Mouse (Mus musculus) heart, postnatal 0 days (tissue): Measurements from ENCODE around the gene Prrg2.

Source experiments
- CTCF ChIP-seq: IDR thresholded peaks from 2 replicates; pipeline ENCODE4 v1.5.1; 2016; ENCODE audit warnings: antibody characterized with exemption, control low read depth, low read depth
- EP300 ChIP-seq: IDR thresholded peaks from 2 replicates; pipeline ENCODE4 v1.6.1; 2016; ENCODE audit warnings: antibody characterized with exemption, low read depth

DNA sequence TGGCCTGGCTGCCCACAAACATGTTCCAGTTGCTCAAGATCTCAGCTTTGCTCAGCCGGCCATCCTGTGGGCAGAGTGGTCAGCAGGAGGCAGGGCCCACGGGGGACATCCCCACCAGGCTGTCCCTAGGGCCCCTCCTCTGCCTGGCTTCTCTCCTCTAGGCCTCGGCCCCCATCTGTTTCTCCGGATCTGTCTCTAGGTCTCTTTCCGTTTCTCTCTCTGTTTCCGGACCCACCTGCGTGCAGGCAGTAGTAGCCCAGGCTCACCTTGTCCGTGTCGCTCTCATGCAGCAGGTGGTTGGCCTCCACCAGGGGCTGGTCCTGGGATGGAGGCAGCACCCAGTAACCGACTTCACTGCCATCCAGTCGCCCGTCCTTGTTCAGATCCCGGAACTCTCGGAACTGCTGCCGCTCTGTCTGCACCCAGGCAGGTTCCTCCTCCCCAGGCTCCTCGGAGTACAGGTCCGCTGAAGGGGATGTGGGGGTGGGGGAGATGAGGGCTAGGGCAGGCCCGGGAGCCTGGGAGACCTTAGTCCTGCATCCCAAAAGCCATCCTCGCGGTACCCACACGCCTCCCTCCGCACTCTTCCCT lies 20.9 kb upstream of the Prrg2 start:
- TF ChIP-seq CTCF (no peak), EP300 (no peak)
